Mouse (Mus musculus) embryonic fibroblast, embryonic 13.5 days (primary cell): ENCODE data around the gene Syde2.

ENCODE experiments used
- CTCF ChIP-seq: IDR thresholded peaks from 2 replicates; pipeline ENCODE4 v1.5.1; 2011; ENCODE audit warnings: mild to moderate bottlenecking, control low read depth, low read length, moderate library complexity, borderline replicate concordance; ENCODE audit not compliant: insufficient read depth
- POLR2A ChIP-seq: IDR thresholded peaks from 2 replicates; pipeline ENCODE4 v1.6.1; 2011; ENCODE audit warnings: low read depth, mild to moderate bottlenecking, control low read depth, low read length, moderate library complexity

DNA sequence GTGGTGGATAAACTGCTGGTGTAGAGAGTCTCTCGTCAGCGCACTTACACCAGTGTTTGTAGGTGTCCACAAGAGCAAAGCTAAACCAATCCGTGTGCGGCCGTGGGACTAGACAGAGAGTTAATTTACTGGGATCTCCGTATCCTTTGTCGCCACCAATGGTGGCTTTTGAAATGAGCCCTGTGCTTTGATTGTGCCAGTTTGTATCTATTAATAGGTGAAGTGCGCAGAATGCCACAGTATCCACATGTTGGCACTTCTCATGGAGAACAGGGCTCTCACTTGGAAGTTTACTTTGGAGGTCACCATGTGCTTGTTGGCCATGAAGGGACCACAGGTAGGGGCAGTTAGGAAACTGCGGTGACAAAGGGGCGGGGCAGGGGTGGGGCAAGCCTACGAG lies 53.7 kb downstream of the Syde2 start:
- TF ChIP-seq CTCF (no peak), POLR2A (no peak)
